Mouse (Mus musculus) midbrain, embryonic 15.5 days (tissue): Measurements from ENCODE around the gene Tshz3. TPM values are rescaled to one million over a fixed set of nuclear protein-coding genes. Genes with fewer than 3 reads are reported as not detected.

Source experiments
- ATAC-seq: fragments of 200-750 bp; cut with Nextera tagmentation; replicated peaks from 2 replicates; pipeline ENCODE4 v1.8.0; 2017; ENCODE audit warnings: moderate TSS enrichment
- H3K27ac ChIP-seq: fragments of 300-500 bp; sonication (generic); 2 replicates; pipeline ENCODE4 v1.5.1; 2015; ENCODE audit warnings: mild to moderate bottlenecking, inconsistent platforms
- H3K27me3 ChIP-seq: fragments of 300-500 bp; sonication (generic); replicated peaks from 2 replicates; pipeline ENCODE4 v1.6.1; 2015; ENCODE audit warnings: inconsistent platforms
- H3K36me3 ChIP-seq: fragments of 300-500 bp; sonication (generic); replicated peaks from 2 replicates; pipeline ENCODE4 v1.6.1; 2015; ENCODE audit warnings: inconsistent platforms
- H3K4me1 ChIP-seq: fragments of 300-500 bp; sonication (generic); 2 replicates; pipeline ENCODE4 v1.6.1; 2015; ENCODE audit warnings: inconsistent platforms
- H3K4me2 ChIP-seq: fragments of 300-500 bp; sonication (generic); 2 replicates; pipeline ENCODE4 v1.6.1; 2015; ENCODE audit warnings: inconsistent platforms, mild to moderate bottlenecking, moderate library complexity
- H3K4me3 ChIP-seq: fragments of 300-500 bp; sonication (generic); 2 replicates; pipeline ENCODE4 v1.5.1; 2015; ENCODE audit warnings: mild to moderate bottlenecking, inconsistent platforms
- H3K9ac ChIP-seq: fragments of 300-500 bp; sonication (generic); 2 replicates; pipeline ENCODE4 v1.6.1; 2015; ENCODE audit warnings: mild to moderate bottlenecking, inconsistent platforms
- H3K9me3 ChIP-seq: fragments of 300-500 bp; sonication (generic); 2 replicates; pipeline ENCODE4 v1.6.1; 2016; ENCODE audit warnings: inconsistent platforms
- WGBS: fragments of 180-500 bp; shearing (Covaris S2); methylation state at CpG from one replicate; pipeline ENCODE4 v1.1.7; 2015; ENCODE audit warnings: mixed read lengths; 5-methylcytosine and 5-hydroxymethylcytosine counted together
- polyA plus RNA-seq: library from polyadenylated mRNA; unstranded; fragments of >200 nt; fragmentation: Nextera tagmentation; extraction: Ambion mirVana; gene quantifications from 2 replicates; pipeline ENCODE4 v1.2.1, GENCODE M21; 2015

The Tshz3 gene
- polyA plus RNA-seq, 1 experiment from 2014 or later: 11.1 TPM

DNA sequence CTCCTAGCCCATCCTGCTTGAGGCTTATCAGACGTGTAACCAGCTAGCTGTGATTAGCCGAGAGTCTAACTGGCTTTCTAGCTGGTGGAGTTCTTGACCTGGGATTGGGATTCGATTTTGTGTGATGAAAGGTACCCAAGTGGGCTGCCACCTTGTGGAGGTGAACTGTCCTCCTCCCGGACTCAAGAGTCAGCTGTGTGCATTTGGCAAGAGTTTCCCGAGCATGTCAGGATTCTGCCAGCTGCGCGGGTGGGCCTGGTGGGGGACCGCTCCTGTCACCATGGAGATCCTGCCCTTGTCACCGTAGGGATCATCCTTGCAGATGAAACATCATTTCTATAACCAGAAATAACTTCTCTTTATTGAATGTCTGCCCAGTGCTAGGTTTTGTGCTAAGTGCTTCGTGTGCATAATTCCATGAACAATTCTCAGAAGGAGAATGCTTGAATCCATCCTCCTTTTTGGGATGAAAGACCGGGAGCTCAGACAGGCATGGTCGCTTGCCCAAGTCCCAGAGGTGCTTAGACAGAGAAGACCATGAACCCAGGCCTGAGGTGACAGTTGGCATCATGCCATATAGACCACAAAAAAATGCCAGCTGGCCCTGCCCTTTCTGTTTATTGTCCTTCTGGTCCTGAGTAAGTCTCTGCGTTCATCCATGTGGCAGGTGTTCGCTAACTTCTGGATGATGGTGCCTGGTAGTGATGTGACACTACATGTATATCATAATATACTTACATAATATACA lies 38.6 kb downstream of the Tshz3 start:
- Histone ChIP-seq H3K4me1 (peaks cover 21% of the 10 kb centered on the region), H3K27ac (no peak overlapping the region), H3K4me2 (no peak overlapping the region), H3K9me3 (no peaks in the 10 kb centered on the region), H3K36me3 (no peaks in the 10 kb centered on the region), H3K4me3 (no peak overlapping the region), H3K9ac (no peak overlapping the region), H3K27me3 (no peaks in the 10 kb centered on the region)
- no peak for ATAC-seq
- WGBS: 68% methylated on average over 14 of the region's 14 CpGs

DNA sequence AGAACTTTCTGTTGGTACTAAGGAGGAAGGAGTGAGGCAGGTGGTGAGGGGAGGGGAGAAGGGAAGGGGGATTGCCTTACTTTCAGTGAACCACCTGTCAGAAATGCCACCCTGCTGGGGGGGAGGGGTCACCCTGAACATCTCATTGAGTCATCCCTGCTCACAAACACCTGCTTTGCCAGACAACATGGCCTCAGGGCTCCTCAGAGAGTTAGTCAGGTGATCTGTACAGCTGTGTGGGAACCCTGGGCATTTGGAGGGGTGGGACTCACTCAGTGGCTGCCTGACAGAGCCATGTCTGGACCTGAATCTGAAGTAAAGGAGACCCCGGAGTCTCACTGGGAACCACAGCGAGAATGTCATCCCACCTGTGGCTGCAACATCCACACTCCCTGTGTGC lies 53.6 kb downstream of the Tshz3 start:
- no peak overlapping the region for H3K4me2 ChIP-seq
- no peak overlapping the region for H3K27ac ChIP-seq
- no peak overlapping the region for H3K4me3 ChIP-seq
- no peaks in the 10 kb centered on the region for H3K4me1 ChIP-seq
- no peaks in the 10 kb centered on the region for H3K36me3 ChIP-seq
- H3K9ac ChIP-seq: no peak overlapping the region
- ATAC-seq: no peak
- H3K9me3 ChIP-seq: no peaks in the 10 kb centered on the region
- 97% methylated on average over 2 of the region's 2 CpGs for WGBS
- H3K27me3 ChIP-seq: no peaks in the 10 kb centered on the region

DNA sequence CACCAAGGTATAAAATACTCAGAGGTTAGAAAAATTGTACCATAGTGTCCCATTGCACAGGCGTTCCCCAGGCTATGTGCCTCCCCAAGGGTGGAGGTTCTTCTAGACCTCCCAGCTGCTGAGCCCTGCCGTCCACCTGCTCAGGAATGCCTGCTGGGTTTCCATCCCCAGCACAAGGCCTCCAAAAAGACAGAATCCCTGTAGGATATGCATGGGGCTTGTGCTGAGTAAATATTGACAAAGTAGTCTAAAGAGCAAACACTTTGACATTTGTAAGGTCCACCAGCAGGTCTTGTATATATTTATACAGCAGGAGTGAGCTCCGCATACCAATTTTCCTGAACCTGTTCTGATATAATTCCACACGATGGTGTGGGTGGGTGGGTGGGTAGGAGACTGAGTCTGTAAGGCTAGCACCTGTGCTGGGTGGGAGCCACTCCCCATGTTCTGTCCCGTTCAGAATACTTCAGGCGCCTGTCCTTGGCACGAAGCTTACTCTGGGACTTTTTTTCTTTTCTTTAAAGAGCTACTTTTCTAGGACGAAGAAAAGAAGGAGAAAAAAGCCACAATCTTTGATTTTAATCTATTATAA lies 69.7 kb downstream of the Tshz3 start:
- no peak overlapping the region for H3K4me3 ChIP-seq
- H3K4me1 ChIP-seq: peaks cover 6% of the 10 kb centered on the region; the same call in 1 of the 2 replicates
- H3K36me3 ChIP-seq: no peaks in the 10 kb centered on the region; the same call in 1 of the 2 replicates
- H3K4me2 ChIP-seq: no peak overlapping the region
- H3K27me3 ChIP-seq: no peaks in the 10 kb centered on the region
- ATAC-seq: no peak
- no peaks in the 10 kb centered on the region for H3K9me3 ChIP-seq
- no peak overlapping the region for H3K27ac ChIP-seq
- H3K9ac ChIP-seq: no peak overlapping the region
- WGBS: 77% methylated on average over 8 of the region's 8 CpGs

DNA sequence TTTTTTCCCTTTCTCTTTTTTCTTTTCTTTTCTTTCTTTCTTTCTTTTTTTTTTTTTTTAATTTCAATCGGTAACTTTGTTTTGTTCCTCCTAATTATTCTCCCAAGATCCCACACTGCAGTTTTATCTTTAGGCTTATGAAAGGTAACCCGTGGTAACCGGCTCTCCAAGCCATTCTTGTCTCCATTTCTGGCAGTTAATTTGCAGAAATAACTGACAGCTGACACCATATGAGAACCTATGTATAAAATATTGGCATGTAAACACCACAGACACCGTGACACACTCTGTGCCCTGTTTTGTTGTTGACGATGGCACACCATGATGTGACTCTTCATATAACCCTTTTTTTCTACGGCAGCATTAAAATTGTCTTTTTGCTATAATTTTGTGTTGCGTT lies 75.2 kb downstream of the Tshz3 start:
- no peak overlapping the region for H3K9ac ChIP-seq
- H3K4me1 ChIP-seq: peaks cover 12% of the 10 kb centered on the region
- H3K4me3 ChIP-seq: no peak overlapping the region
- 40% methylated on average over 7 of the region's 7 CpGs for WGBS
- no peak for ATAC-seq
- no peak overlapping the region for H3K27ac ChIP-seq
- H3K9me3 ChIP-seq: no peaks in the 10 kb centered on the region
- H3K27me3 ChIP-seq: no peaks in the 10 kb centered on the region
- H3K4me2 ChIP-seq: no peak overlapping the region
- H3K36me3 ChIP-seq: no peaks in the 10 kb centered on the region; the same call in 1 of the 2 replicates

DNA sequence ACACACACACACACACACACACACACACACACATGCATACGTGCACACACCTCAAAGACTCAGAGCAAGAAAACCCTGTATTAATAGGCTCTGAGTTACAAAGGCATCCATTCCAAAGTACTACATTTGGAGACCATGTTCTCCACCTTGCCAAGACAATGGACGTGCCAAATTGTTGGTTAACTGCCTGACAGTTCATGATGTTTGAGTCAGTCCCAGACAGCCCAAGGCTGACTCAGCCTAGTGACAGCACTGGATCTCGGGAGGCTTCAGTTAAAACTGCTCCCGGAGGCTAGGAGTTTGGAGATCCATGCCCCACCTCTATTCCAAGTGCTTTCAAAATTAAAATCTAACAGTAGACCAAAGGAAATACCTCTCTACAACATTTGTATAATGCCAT lies 79.0 kb downstream of the Tshz3 start:
- H3K4me2 ChIP-seq: no peak overlapping the region
- no peaks in the 10 kb centered on the region for H3K9me3 ChIP-seq
- no peak overlapping the region for H3K27ac ChIP-seq
- no peak overlapping the region for H3K9ac ChIP-seq
- no peak overlapping the region for H3K4me3 ChIP-seq
- H3K4me1 ChIP-seq: peaks cover 6% of the 10 kb centered on the region
- no peaks in the 10 kb centered on the region for H3K36me3 ChIP-seq
- ATAC-seq: no peak
- WGBS: 91% methylated on average over 4 of the region's 4 CpGs
- no peaks in the 10 kb centered on the region for H3K27me3 ChIP-seq

DNA sequence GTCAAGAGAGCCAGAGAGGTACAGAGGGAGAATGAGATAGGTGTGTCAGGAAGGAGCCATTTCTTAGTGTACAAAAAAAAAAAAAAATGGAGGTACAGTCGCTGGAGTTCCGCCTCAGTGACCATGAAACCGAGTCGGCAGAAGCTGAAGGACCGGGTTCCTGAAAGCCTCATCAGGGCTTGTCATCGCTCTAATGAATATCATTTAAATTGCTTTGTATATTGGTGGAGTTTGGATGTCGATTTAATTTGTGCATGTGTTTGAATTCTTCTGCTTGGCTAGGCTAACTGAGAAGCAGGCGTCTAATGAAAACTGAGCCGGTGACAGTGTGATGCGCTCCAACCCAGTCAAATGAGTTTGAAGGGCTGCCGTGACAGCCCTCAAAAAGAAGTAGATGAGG lies 80.5 kb downstream of the Tshz3 start:
- Histone ChIP-seq H3K27me3 (no peaks in the 10 kb centered on the region), H3K4me1 (0 out of 2 replicates have a peak, but pooled peaks cover 2% of the 10 kb centered on the region), H3K27ac (no peak overlapping the region), H3K4me2 (no peak overlapping the region), H3K36me3 (no peaks in the 10 kb centered on the region), H3K9ac (no peak overlapping the region), H3K4me3 (no peak overlapping the region), H3K9me3 (no peaks in the 10 kb centered on the region)
- no peak for ATAC-seq
- 91% methylated on average over 11 of the region's 11 CpGs for WGBS

DNA sequence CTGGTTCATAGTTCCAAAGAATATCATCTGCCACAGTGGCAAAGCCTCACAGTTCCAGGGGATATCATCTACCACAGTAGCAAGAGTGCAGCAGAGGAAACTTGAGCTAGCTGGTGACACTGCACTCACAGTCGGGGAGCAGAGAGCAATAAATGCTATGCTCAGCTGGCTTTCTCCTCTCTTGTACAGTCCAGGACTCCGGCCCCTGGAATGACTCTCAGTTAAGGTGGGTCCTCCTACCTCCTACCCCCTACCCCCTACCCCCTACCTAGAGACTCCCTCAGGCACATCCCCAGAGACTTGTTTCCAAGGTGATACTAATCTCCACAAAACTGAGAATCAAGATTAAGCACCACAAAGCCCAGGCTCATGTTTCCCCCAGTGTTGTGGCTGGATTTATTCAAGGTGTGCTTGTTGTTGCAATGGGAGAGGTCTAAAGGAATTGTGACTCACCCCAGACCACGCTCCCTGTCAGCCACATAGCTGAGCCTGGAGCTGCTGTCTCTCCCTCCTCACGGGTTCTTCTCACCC lies 86.4 kb downstream of the Tshz3 start:
- H3K36me3 ChIP-seq: no peaks in the 10 kb centered on the region
- no peak overlapping the region for H3K27ac ChIP-seq
- WGBS: 62% methylated on average over 4 of the region's 4 CpGs
- no peak overlapping the region for H3K9ac ChIP-seq
- H3K4me2 ChIP-seq: no peak overlapping the region
- H3K4me1 ChIP-seq: no peaks in the 10 kb centered on the region
- no peaks in the 10 kb centered on the region for H3K9me3 ChIP-seq
- no peak for ATAC-seq
- no peaks in the 10 kb centered on the region for H3K27me3 ChIP-seq
- H3K4me3 ChIP-seq: no peak overlapping the region

DNA sequence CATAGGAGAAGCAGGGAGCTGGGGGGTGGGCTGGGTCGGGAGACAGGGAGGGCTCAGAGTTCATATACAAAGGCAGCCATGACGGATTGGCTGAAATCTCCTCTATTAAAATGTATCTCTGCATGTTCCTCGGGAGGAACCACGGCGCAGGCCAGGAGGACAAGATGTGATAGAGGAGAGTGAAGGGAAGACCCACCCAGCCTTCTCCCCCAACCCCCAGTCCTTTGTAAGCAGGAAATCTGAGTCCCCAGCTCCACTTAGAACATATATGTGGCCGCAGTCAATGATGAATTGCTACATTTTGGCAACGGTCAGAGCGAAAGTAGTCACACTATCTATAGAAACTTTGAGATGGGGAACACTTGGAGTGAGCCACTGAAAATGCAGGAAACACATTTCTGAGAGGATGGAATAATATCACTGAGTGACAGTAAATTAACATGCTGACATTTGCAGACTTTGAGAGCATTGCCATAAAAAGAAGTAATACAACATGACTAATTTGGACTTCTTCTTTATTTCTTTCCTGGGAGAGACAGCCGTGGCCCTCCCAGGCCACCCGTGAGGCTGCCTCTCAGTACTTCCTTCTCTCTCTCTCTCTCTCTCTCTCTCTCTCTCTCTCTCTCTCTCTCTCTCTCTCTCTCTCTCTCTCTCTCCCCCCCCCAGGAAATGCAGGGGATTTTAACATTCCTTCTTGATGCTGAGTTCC lies 88.9 kb downstream of the Tshz3 start:
- ATAC-seq: no peak
- H3K4me1 ChIP-seq: 0 out of 2 replicates have a peak, but pooled peaks cover 3% of the 10 kb centered on the region
- no peaks in the 10 kb centered on the region for H3K27me3 ChIP-seq
- no peak overlapping the region for H3K4me2 ChIP-seq
- no peak overlapping the region for H3K27ac ChIP-seq
- H3K36me3 ChIP-seq: no peaks in the 10 kb centered on the region
- H3K9me3 ChIP-seq: no peaks in the 10 kb centered on the region
- H3K9ac ChIP-seq: no peak overlapping the region
- WGBS: 70% methylated on average over 10 of the region's 10 CpGs
- no peak overlapping the region for H3K4me3 ChIP-seq

DNA sequence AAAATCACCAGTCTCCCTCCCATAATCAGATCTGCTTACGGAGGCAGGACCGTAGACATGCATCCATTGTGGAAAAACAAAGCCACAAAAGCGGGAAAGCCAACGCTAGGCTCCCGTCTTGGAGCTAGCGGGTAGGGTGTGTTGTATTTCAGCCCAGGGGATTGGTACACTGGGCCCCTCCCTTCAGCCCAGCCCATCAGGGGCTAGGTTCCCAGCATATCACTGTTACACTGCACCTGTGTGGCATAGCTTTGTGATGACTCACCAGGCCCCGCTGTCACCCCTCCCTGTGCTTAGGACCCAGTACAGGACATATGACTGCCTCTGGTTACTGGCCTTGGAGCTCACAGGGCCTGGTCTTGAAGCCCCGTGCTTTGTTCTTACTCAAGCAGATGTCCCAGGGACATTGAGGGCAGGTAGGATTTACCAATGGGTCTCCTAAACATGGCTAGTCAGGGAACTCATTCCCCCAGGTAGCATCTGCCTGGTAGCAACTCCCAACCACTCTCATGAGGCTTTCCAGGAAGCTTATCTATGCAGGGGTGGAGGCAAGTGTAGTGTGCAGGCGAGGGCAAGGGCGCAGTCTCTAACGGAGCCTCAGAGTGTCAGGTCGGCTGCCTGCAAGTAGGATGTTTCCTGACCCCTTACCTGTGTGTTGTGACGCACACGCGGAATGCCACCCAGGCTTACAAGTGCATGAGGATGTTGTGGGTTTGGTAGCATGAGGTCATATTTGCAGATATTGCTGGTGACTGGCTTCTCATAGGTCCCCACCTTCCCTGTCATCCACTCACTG lies 98.7 kb downstream of the Tshz3 start:
- no peaks in the 10 kb centered on the region for H3K36me3 ChIP-seq
- no peaks in the 10 kb centered on the region for H3K4me1 ChIP-seq
- WGBS: 82% methylated on average over 15 of the region's 15 CpGs
- no peak overlapping the region for H3K4me3 ChIP-seq
- no peak overlapping the region for H3K4me2 ChIP-seq
- no peak overlapping the region for H3K27ac ChIP-seq
- H3K9me3 ChIP-seq: no peaks in the 10 kb centered on the region
- ATAC-seq: no peak
- H3K27me3 ChIP-seq: no peaks in the 10 kb centered on the region
- no peak overlapping the region for H3K9ac ChIP-seq
